Mouse (Mus musculus): Measurements from ENCODE around the gene Foxd2. TPM values are rescaled to one million over a fixed set of nuclear protein-coding genes. Genes with fewer than 3 reads are reported as not detected.

The Foxd2 gene
- polyA plus RNA-seq, 1 experiment from 2014 or later = 2.2 TPM

DNA sequence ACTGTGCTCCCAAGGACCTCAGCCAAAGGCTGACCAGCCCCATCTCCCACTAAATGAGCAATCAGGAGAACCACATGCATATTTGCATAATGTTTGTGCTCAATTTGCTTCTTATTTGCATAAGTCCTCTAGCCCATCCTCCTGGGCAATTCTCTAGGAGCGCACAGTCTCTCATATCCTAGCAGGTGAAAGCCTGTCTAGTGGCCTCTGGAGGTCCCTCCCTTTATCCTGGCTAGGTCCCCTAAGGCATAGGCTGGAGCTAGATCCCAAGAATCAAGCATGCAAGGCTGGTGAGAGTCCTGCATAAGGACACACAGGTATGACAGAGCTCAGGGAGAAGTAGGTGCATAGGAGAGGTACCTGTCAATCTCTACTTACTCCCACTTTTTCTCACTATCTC, 26.4 kb downstream of the Foxd2 start:
- H3K4me3 ChIP-seq = no peak overlapping the region
- ATAC-seq (ENCODE audit: low FRiP score, low read depth) = no peak
- no peaks in the 10 kb centered on the region for H3K27me3 ChIP-seq (replicated peaks)
- 85% methylated on average over 1 of the region's 1 CpGs for WGBS
- H3K9ac ChIP-seq = no peak overlapping the region
- H3K4me1 ChIP-seq = no peaks in the 10 kb centered on the region
- H3K27ac ChIP-seq = no peak overlapping the region
- no peaks in the 10 kb centered on the region for H3K9me3 ChIP-seq
- no peaks in the 10 kb centered on the region for H3K36me3 ChIP-seq
- H3K4me2 ChIP-seq (replicated peaks) = no peak overlapping the region

DNA sequence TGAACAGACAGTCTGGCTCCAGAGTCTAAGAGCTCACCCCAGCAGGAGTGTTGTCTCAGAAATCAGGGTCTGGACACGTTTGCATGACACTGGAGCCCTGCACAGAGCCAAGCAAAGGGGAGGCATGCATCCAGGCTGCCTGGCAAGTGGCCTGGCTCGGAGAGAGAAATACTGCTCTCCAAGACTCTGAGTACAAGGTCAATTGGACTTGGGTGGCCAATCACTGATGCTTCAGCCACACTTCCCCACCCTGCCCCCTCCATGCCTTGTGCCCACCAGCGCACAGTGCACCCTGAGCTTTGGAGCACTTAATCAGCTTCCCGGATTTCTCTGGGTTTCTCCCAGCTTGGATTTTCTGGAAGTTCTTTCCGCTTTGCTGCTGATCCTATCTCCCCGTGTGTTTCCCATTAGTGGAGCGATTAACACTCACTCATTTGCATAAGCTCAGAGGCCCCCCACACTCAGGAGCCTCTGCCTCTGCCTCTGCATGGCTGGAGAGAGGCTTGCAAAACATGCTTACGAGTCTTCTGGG, 32.2 kb downstream of the Foxd2 start:
- Histone ChIP-seq H3K4me3 (no peak overlapping the region), H3K27me3 (replicated peaks) (no peaks in the 10 kb centered on the region), H3K9me3 (no peaks in the 10 kb centered on the region), H3K27ac (no peak overlapping the region), H3K9ac (no peak overlapping the region), H3K4me1 (no peaks in the 10 kb centered on the region), H3K36me3 (no peaks in the 10 kb centered on the region), H3K4me2 (replicated peaks) (no peak overlapping the region)
- ATAC-seq (ENCODE audit: low FRiP score, low read depth) = no peak
- WGBS = 50% methylated on average over 8 of the region's 8 CpGs

DNA sequence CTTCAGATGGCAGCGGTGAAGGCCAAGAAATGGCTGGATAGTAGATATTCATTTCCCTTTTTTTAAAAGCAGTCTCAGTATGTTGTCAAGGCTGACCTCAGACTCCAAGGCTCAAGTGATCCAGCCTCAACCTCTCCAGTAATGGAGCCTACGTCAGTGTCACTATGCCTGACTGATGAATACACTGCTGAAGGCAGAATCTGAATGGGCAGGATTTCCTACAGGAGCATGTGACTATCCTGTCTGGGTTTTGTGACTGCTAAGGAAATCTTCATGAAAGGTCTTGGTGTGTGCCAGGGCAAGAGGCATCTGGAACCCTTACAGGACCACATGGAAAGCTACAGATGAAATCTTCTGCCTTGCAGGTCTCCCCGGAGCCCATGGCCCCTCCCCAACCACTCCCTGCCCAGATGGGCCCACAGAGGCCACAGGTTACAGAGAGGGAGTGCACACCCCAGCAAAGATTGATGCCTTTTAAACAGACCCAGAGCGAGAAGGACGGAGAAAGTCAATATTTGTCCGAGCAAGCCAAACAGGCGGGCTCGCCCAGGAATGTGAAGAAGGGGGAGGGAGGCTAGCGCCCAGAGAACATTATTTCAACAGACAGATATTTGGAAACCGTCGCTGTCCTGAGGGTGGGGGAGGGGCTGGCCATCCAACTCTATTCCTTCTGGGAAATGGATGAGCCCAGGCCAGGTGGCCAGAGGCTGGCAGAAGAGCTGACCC, 38.7 kb downstream of the Foxd2 start:
- no peak for ATAC-seq (ENCODE audit: low FRiP score, low read depth)
- no peaks in the 10 kb centered on the region for H3K36me3 ChIP-seq
- H3K4me2 ChIP-seq (replicated peaks) = no peak overlapping the region
- WGBS = 51% methylated on average over 11 of the region's 11 CpGs
- H3K9ac ChIP-seq = no peak overlapping the region
- H3K4me3 ChIP-seq = no peak overlapping the region
- H3K27ac ChIP-seq = no peak overlapping the region
- no peaks in the 10 kb centered on the region for H3K9me3 ChIP-seq
- no peaks in the 10 kb centered on the region for H3K4me1 ChIP-seq
- no peaks in the 10 kb centered on the region for H3K27me3 ChIP-seq (replicated peaks)

DNA sequence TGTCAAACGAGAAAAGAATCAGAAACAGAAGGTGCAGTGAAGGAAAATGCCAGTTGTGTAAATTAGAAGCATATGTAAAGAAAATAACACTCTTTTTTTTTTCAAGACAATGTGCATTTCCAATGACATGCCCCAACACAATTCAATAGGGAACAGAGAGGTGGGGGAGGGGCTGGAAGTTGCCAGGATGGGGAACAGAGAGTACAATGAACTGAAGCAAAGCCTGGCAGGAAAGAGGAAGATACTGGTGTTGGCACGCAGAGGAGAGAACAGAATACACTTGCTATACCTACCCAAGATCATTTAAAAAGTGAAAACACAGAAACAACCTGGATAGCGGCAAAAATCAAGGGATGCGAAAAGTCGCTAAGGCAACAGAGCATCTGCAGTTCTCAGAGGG, 45.5 kb downstream of the Foxd2 start:
- Histone ChIP-seq H3K27ac (no peak overlapping the region), H3K9ac (no peak overlapping the region), H3K4me1 (no peaks in the 10 kb centered on the region), H3K9me3 (no peaks in the 10 kb centered on the region), H3K4me2 (replicated peaks) (no peak overlapping the region), H3K27me3 (replicated peaks) (no peaks in the 10 kb centered on the region), H3K36me3 (no peaks in the 10 kb centered on the region), H3K4me3 (no peak overlapping the region)
- ATAC-seq (ENCODE audit: low FRiP score, low read depth) = no peak
- WGBS = 86% methylated on average over 5 of the region's 5 CpGs

DNA sequence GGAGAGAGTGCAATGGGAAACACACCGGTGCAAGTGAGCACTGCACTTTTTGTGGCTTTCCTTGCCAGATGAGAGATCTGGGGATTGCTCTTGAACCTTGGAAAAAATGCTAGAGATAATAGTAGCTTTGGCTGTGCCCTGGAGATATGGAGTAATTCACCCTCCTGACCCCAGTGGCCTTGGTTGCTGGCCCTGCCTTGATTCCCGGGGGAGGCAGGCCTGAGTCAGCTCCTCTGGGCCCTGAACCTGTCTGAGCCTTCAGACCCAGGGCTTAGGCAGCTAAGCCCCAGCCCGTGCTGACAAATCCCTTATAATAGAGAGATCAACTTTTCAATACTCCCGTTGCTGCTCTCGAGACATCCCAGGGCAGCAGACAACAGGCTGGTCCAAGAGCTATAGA, 50.2 kb downstream of the Foxd2 start:
- Histone ChIP-seq H3K27me3 (replicated peaks) (no peaks in the 10 kb centered on the region), H3K27ac (no peak overlapping the region), H3K9me3 (no peaks in the 10 kb centered on the region), H3K4me1 (no peaks in the 10 kb centered on the region), H3K4me3 (no peak overlapping the region), H3K36me3 (no peaks in the 10 kb centered on the region), H3K9ac (no peak overlapping the region), H3K4me2 (replicated peaks) (no peak overlapping the region)
- WGBS = 74% methylated on average over 5 of the region's 5 CpGs
- no peak for ATAC-seq (ENCODE audit: low FRiP score, low read depth)

Other genes starting within 250 kb of the Foxd2 start
- gene Gm12830, start 87.2 kb downstream of the Foxd2 start, polyA plus RNA-seq (2016; fragmentation: Nextera tagmentation; extraction: Ambion mirVana) = not detected in 2 replicates
- gene Foxe3, start 17.1 kb upstream of the Foxd2 start, polyA plus RNA-seq (2016; fragmentation: Nextera tagmentation; extraction: Ambion mirVana) = not detected in 2 replicates
- gene Cmpk1, start 78.4 kb upstream of the Foxd2 start, polyA plus RNA-seq (2016; fragmentation: Nextera tagmentation; extraction: Ambion mirVana) = 156 and 168 TPM in 2 replicates
- gene Stil, start 91.3 kb upstream of the Foxd2 start, polyA plus RNA-seq (2016; fragmentation: Nextera tagmentation; extraction: Ambion mirVana) = 8.9 and 10.2 TPM in 2 replicates
- gene Tal1, start 147.6 kb upstream of the Foxd2 start, polyA plus RNA-seq (2016; fragmentation: Nextera tagmentation; extraction: Ambion mirVana) = 3.0 and 3.3 TPM in 2 replicates
- gene Pdzk1ip1, start 179.8 kb upstream of the Foxd2 start, polyA plus RNA-seq (2016; fragmentation: Nextera tagmentation; extraction: Ambion mirVana) = 8.0 and 9.5 TPM in 2 replicates
- 2.3 and 3.2 TPM in 2 replicates for gene Cyp4x1, start 225.4 kb upstream of the Foxd2 start, polyA plus RNA-seq (2016; fragmentation: Nextera tagmentation; extraction: Ambion mirVana)